Mouse (Mus musculus): ENCODE measurements around the gene Stk38l. TPM values are rescaled to one million over a fixed set of nuclear protein-coding genes. Genes with fewer than 3 reads are reported as not detected.

Stk38l gene
- polyA plus RNA-seq, 1 experiment = 1.2 TPM

GRCm38 (mm10) chr6:146755136-146755535 is 30.3 kb downstream of the Stk38l start:
- no peak for DNase-seq (ENCODE audit: low read depth in 1 of 2, low spot score in 2 of 2)

DNA sequence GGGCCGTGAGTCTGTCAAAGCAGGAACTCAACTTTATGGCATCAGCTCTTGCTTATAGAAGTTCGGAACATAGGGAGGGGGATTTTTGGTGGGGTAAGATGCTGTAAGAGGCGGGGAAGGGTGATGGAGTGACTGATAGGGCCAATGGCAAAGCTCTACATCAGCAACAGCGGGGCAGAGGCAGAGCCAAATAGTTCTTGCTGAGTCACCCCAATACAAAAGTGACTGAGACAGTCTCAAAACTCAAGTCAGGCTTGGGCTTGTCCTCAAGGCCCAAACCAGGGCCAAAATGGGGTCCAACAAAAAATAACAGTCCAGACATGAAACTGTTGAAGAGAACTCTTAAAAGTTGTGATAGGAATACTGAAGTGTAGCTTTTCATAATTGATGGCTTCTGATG is 30.9 kb downstream of the Stk38l start:
- H3K4me1 ChIP-seq (ENCODE audit: control insufficient read depth, insufficient read depth, insufficient read length) = no peaks in the 10 kb centered on the region
- no peak overlapping the region for H3K4me3 ChIP-seq (ENCODE audit: extremely low read depth, insufficient read depth, insufficient read length)
- no peaks in the 10 kb centered on the region for H3K36me3 ChIP-seq (ENCODE audit: control insufficient read depth, insufficient read depth, low read length)
- TF ChIP-seq POLR2A (IDR thresholded peaks at IDR 0.05; ENCODE audit: low read depth, low read length) (no peak), CTCF (IDR thresholded peaks at IDR 0.05; ENCODE audit: extremely low read depth, insufficient read depth, insufficient read length, insufficient replicate concordance) (no peak)
- no peak for DNase-seq (ENCODE audit: low read depth in 1 of 2, low spot score in 2 of 2)
- WGBS = 91% methylated on average over 4 of the region's 4 CpGs
- no peak overlapping the region for H3K27ac ChIP-seq (ENCODE audit: insufficient read depth, low read length)
- H3K27me3 ChIP-seq (ENCODE audit: control insufficient read depth, insufficient read depth, low read length) = no peaks in the 10 kb centered on the region

More at GRCm38 (mm10) chr6:146755136-146755535, 30.3 kb downstream of the Stk38l start:
- 78% methylated on average over 2 of the region's 2 CpGs for WGBS
- Histone ChIP-seq H3K36me3 (ENCODE audit: control insufficient read depth, insufficient read depth, low read length) (no peaks in the 10 kb centered on the region), H3K4me3 (ENCODE audit: extremely low read depth, insufficient read depth, insufficient read length) (no peak overlapping the region), H3K27ac (ENCODE audit: insufficient read depth, low read length) (no peak overlapping the region), H3K4me1 (ENCODE audit: control insufficient read depth, insufficient read depth, insufficient read length) (no peaks in the 10 kb centered on the region), H3K27me3 (ENCODE audit: control insufficient read depth, insufficient read depth, low read length) (no peaks in the 10 kb centered on the region)
- TF ChIP-seq CTCF (IDR thresholded peaks at IDR 0.05; ENCODE audit: extremely low read depth, insufficient read depth, insufficient read length, insufficient replicate concordance) (no peak), POLR2A (IDR thresholded peaks at IDR 0.05; ENCODE audit: low read depth, low read length) (no peak)

DNA sequence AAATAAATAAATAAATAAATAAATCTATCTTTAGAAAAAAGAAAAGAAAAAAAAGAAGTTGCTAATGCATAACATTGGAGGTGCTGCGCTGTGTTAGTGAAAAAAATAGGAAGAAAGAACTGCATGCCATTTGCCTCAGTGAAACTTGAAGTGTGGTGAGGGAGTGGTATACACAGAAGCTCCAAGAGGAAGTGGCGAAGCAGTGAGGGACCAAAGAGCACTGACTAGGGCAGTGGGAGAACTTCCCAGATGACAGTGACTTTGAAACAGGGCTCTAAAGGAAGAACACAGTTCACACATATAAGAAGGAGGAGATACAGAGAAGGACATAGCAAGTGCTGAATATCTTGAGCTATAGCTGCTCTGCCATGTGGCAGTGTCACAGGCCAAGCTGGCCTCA is 34.2 kb downstream of the Stk38l start:
- H3K4me3 ChIP-seq (ENCODE audit: extremely low read depth, insufficient read depth, insufficient read length) = no peak overlapping the region

DNA sequence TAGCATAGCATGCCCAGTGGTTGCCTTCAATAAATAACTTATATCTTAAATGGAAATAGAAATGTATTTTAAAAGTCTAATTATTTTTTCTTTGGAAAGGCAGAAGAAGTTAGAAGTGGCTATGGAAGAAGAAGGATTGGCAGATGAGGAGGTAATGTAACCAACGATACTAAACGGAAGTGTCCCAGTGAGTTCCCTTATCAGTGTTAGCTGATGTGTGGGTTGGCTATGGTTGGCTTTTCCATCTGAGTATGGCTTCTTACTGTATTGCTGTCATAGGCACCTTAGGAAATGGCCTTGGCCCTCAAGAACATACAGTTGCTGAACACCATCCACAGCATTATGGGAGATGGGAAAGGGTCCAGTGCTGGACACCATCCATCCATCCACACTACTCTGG is 35.2 kb downstream of the Stk38l start:
- TF ChIP-seq CTCF (IDR thresholded peaks at IDR 0.05; ENCODE audit: extremely low read depth, insufficient read depth, insufficient read length, insufficient replicate concordance) (no peak), POLR2A (IDR thresholded peaks at IDR 0.05; ENCODE audit: low read depth, low read length) (no peak)
- WGBS = 87% methylated on average over 2 of the region's 2 CpGs
- Histone ChIP-seq H3K36me3 (ENCODE audit: control insufficient read depth, insufficient read depth, low read length) (no peaks in the 10 kb centered on the region), H3K27ac (ENCODE audit: insufficient read depth, low read length) (no peak overlapping the region), H3K4me1 (ENCODE audit: control insufficient read depth, insufficient read depth, insufficient read length) (no peaks in the 10 kb centered on the region), H3K4me3 (ENCODE audit: extremely low read depth, insufficient read depth, insufficient read length) (no peak overlapping the region), H3K27me3 (ENCODE audit: control insufficient read depth, insufficient read depth, low read length) (no peaks in the 10 kb centered on the region)
- no peak for DNase-seq (ENCODE audit: low read depth in 1 of 2, low spot score in 2 of 2)

More for the DNA sequence above, 34.2 kb downstream of the Stk38l start:
- TF ChIP-seq POLR2A (IDR thresholded peaks at IDR 0.05; ENCODE audit: low read depth, low read length) (no peak), CTCF (IDR thresholded peaks at IDR 0.05; ENCODE audit: extremely low read depth, insufficient read depth, insufficient read length, insufficient replicate concordance) (no peak)
- Histone ChIP-seq H3K27ac (ENCODE audit: insufficient read depth, low read length) (no peak overlapping the region), H3K36me3 (ENCODE audit: control insufficient read depth, insufficient read depth, low read length) (no peaks in the 10 kb centered on the region), H3K27me3 (ENCODE audit: control insufficient read depth, insufficient read depth, low read length) (no peaks in the 10 kb centered on the region), H3K4me1 (ENCODE audit: control insufficient read depth, insufficient read depth, insufficient read length) (no peaks in the 10 kb centered on the region)
- no peak for DNase-seq (ENCODE audit: low read depth in 1 of 2, low spot score in 2 of 2)
- WGBS = 58% methylated on average over 2 of the region's 2 CpGs

- no peak overlapping the region for H3K27ac ChIP-seq (ENCODE audit: insufficient read depth, low read length)
- TF ChIP-seq CTCF (IDR thresholded peaks at IDR 0.05; ENCODE audit: extremely low read depth, insufficient read depth, insufficient read length, insufficient replicate concordance) = no peak
- no peak for TF ChIP-seq POLR2A (IDR thresholded peaks at IDR 0.05; ENCODE audit: low read depth, low read length)
- DNase-seq (ENCODE audit: low read depth in 1 of 2, low spot score in 2 of 2) = no peak
- H3K4me3 ChIP-seq (ENCODE audit: extremely low read depth, insufficient read depth, insufficient read length) = no peak overlapping the region
- H3K36me3 ChIP-seq (ENCODE audit: control insufficient read depth, insufficient read depth, low read length) = no peaks in the 10 kb centered on the region
- H3K27me3 ChIP-seq (ENCODE audit: control insufficient read depth, insufficient read depth, low read length) = no peaks in the 10 kb centered on the region
- H3K4me1 ChIP-seq (ENCODE audit: control insufficient read depth, insufficient read depth, insufficient read length) = no peaks in the 10 kb centered on the region
- 78% methylated on average over 4 of the region's 4 CpGs for WGBS
These were observed 35.9 kb downstream of the Stk38l start for GRCm38 (mm10) chr6:146760736-146761135.

DNA sequence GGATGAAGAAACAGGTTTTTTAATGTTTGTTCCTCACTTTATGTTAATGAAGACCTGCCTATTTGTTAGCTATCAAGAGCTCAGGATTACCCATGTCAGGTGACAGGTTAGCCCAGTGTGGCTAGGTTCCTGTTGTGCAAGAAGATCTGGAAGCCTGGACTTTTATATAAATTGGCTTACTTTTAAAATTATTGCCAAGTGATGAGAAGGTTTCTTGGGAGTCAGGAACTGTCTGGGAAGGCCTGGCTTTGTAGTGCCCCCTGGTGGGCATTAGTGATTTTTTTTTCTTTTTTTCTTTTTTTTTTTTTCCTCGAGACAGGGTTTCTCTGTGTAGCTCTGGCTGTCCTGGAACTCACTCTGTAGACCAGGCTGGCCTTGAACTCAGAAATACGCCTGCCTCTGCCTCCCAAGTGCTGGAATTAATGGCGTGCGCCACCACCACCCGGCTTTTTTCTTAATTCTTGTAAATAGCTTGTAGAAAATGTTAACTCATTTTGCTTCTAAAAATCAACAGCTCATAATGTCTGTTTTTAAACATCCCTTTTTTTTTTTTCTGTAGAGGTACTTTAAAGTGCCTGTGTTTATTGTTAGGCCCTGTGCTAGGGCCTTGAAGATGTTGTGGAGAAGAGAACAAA is 37.6 kb downstream of the Stk38l start:
- H3K36me3 ChIP-seq (ENCODE audit: control insufficient read depth, insufficient read depth, low read length) = peaks cover 3% of the 10 kb centered on the region; the same call in 1 of the 2 replicates
- no peak overlapping the region for H3K27ac ChIP-seq (ENCODE audit: insufficient read depth, low read length)
- no peak for DNase-seq (ENCODE audit: low read depth in 1 of 2, low spot score in 2 of 2)
- no peak overlapping the region for H3K4me3 ChIP-seq (ENCODE audit: extremely low read depth, insufficient read depth, insufficient read length)
- H3K4me1 ChIP-seq (ENCODE audit: control insufficient read depth, insufficient read depth, insufficient read length) = no peaks in the 10 kb centered on the region
- 71% methylated on average over 5 of the region's 5 CpGs for WGBS
- no peaks in the 10 kb centered on the region for H3K27me3 ChIP-seq (ENCODE audit: control insufficient read depth, insufficient read depth, low read length)
- TF ChIP-seq POLR2A (IDR thresholded peaks at IDR 0.05; ENCODE audit: low read depth, low read length) = no peak
- peak; percentile 12; the same call in 1 of the 2 replicates for TF ChIP-seq CTCF (IDR thresholded peaks at IDR 0.05; ENCODE audit: extremely low read depth, insufficient read depth, insufficient read length, insufficient replicate concordance)

- H3K27me3 ChIP-seq (ENCODE audit: control insufficient read depth, insufficient read depth, low read length) = no peaks in the 10 kb centered on the region
- 78% methylated on average over 2 of the region's 2 CpGs for WGBS
- peaks cover 7% of the 10 kb centered on the region for H3K36me3 ChIP-seq (ENCODE audit: control insufficient read depth, insufficient read depth, low read length)
These were observed 39.8 kb downstream of the Stk38l start for GRCm38 (mm10) chr6:146764593-146764992.

More at GRCm38 (mm10) chr6:146764593-146764992, 39.8 kb downstream of the Stk38l start:
- Histone ChIP-seq H3K4me1 (ENCODE audit: control insufficient read depth, insufficient read depth, insufficient read length) (no peaks in the 10 kb centered on the region), H3K4me3 (ENCODE audit: extremely low read depth, insufficient read depth, insufficient read length) (no peak overlapping the region), H3K27ac (ENCODE audit: insufficient read depth, low read length) (no peak overlapping the region)
- TF ChIP-seq CTCF (IDR thresholded peaks at IDR 0.05; ENCODE audit: extremely low read depth, insufficient read depth, insufficient read length, insufficient replicate concordance) (no peak), POLR2A (IDR thresholded peaks at IDR 0.05; ENCODE audit: low read depth, low read length) (no peak)
- DNase-seq (ENCODE audit: low read depth in 1 of 2, low spot score in 2 of 2) = no peak
